Mouse (Mus musculus): Measurements from ENCODE around the gene Acp7. TPM values are rescaled to one million over a fixed set of nuclear protein-coding genes. Genes with fewer than 3 reads are reported as not detected.

Gene Acp7
- polyA plus RNA-seq, 1 experiment from 2014 or later: not detected

GRCm38 (mm10) chr7:28672276-28672675 is 41.1 kb upstream of the Acp7 start:
- H3K36me3 ChIP-seq (replicated peaks; ENCODE audit: insufficient read depth, low read length): no peaks in the 10 kb centered on the region
- no peak overlapping the region for H3K4me3 ChIP-seq (ENCODE audit: low read depth, low read length)
- H3K9me3 ChIP-seq (ENCODE audit: low read length): no peaks in the 10 kb centered on the region
- WGBS (ENCODE audit: insufficient replicate concordance): 78% methylated on average over 5 of the region's 5 CpGs
- no peak overlapping the region for H3K4me2 ChIP-seq (ENCODE audit: low read depth, low read length)
- ATAC-seq (no peak), DNase-seq (no peak)
- no peak overlapping the region for H3K9ac ChIP-seq (replicated peaks)
- no peak overlapping the region for H3K27ac ChIP-seq (ENCODE audit: low read depth)
- H3K27me3 ChIP-seq (ENCODE audit: insufficient read depth, low read length): no peaks in the 10 kb centered on the region
- TF ChIP-seq CTCF (IDR thresholded peaks at IDR 0.05; ENCODE audit: low read depth): no peak
- TF ChIP-seq EP300 (IDR thresholded peaks at IDR 0.05; ENCODE audit: low read depth): no peak
- H3K4me1 ChIP-seq (ENCODE audit: insufficient read depth): no peaks in the 10 kb centered on the region

GRCm38 (mm10) chr7:28671172-28671571 is 40.0 kb upstream of the Acp7 start:
- Histone ChIP-seq H3K4me1 (ENCODE audit: insufficient read depth) (no peaks in the 10 kb centered on the region), H3K4me2 (ENCODE audit: low read depth, low read length) (no peak overlapping the region), H3K4me3 (ENCODE audit: low read depth, low read length) (no peak overlapping the region), H3K9me3 (ENCODE audit: low read length) (no peaks in the 10 kb centered on the region), H3K27me3 (ENCODE audit: insufficient read depth, low read length) (no peaks in the 10 kb centered on the region), H3K36me3 (replicated peaks; ENCODE audit: insufficient read depth, low read length) (no peaks in the 10 kb centered on the region), H3K9ac (replicated peaks) (no peak overlapping the region), H3K27ac (ENCODE audit: low read depth) (no peak overlapping the region)
- DNase-seq (no peak), ATAC-seq (no peak)
- TF ChIP-seq EP300 (IDR thresholded peaks at IDR 0.05; ENCODE audit: low read depth): no peak
- TF ChIP-seq CTCF (IDR thresholded peaks at IDR 0.05; ENCODE audit: low read depth): no peak
- WGBS (ENCODE audit: insufficient replicate concordance): 26% methylated on average over 4 of the region's 4 CpGs

DNA sequence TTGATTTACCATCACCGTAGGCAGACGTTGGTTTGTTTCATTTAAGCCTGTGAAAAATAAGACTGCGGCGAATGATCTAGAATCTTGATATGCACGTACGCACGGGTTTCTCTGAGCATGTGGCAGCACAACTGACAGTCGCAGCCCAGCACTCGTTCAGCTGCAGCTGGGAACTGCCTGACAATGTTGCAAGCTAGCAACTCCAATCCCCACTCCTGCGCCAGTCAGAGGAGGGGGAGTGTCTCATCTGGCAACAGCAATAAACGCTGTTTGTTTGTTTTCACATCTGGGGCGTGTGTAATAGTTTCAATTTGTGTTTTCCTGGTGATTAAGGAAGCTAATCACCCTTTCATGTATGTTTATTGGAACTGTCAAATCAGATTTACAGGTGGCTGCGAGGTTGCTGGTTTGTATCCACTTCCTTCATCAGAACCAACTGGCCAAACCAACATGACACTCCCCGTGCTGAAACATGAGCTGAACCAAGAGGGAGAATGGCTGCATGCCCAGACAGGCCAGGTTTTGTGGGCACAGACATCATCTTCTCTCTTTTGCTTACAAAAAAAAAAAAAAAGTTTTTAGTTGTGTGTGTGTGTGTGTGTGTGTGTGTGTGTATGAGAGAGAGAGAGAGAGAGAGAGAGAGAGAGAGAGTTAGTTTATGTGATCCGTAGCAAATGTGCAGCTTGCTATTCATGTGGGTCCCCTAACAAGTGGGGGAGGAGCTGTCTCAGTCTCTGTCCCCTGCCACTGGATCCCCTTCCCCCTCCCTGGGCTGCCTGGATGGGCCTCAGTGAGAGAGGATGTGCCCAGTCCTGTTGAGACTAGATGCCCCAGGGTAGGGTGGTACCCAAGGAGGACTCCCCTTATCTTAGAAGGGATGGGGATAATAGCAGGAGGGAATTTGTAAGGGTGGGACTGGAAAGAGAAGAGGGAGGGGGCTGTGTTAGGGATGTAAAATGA is 34.8 kb upstream of the Acp7 start:
- WGBS (ENCODE audit: insufficient replicate concordance): 20% methylated on average over 15 of the region's 15 CpGs
- H3K4me1 ChIP-seq (ENCODE audit: insufficient read depth): no peaks in the 10 kb centered on the region
- no peaks in the 10 kb centered on the region for H3K36me3 ChIP-seq (replicated peaks; ENCODE audit: insufficient read depth, low read length)
- no peak overlapping the region for H3K4me3 ChIP-seq (ENCODE audit: low read depth, low read length)
- no peak for ATAC-seq
- 0 out of 2 replicates have a peak overlapping the region, but pooled peaks have one; percentile 13 for H3K4me2 ChIP-seq (ENCODE audit: low read depth, low read length)
- no peak overlapping the region for H3K27ac ChIP-seq (ENCODE audit: low read depth)
- H3K9me3 ChIP-seq (ENCODE audit: low read length): no peaks in the 10 kb centered on the region
- no peak for TF ChIP-seq EP300 (IDR thresholded peaks at IDR 0.05; ENCODE audit: low read depth)
- no peak for TF ChIP-seq CTCF (IDR thresholded peaks at IDR 0.05; ENCODE audit: low read depth)
- H3K27me3 ChIP-seq (ENCODE audit: insufficient read depth, low read length): peaks cover 4% of the 10 kb centered on the region; the same call in 1 of the 2 replicates
- H3K9ac ChIP-seq (replicated peaks): no peak overlapping the region
- no peak for DNase-seq

GRCm38 (mm10) chr7:28656430-28656829 is 25.3 kb upstream of the Acp7 start:
- WGBS (ENCODE audit: insufficient replicate concordance): 69% methylated on average over 4 of the region's 4 CpGs
- no peak overlapping the region for H3K27ac ChIP-seq (ENCODE audit: low read depth)
- ATAC-seq: no peak

GRCm38 (mm10) chr7:28651157-28651556 is 20.0 kb upstream of the Acp7 start:
- TF ChIP-seq CTCF (IDR thresholded peaks at IDR 0.05; ENCODE audit: low read depth) (peak; percentile 52), EP300 (IDR thresholded peaks at IDR 0.05; ENCODE audit: low read depth) (no peak)
- Histone ChIP-seq H3K27me3 (ENCODE audit: insufficient read depth, low read length) (no peaks in the 10 kb centered on the region), H3K4me2 (ENCODE audit: low read depth, low read length) (no peak overlapping the region), H3K9me3 (ENCODE audit: low read length) (no peaks in the 10 kb centered on the region), H3K9ac (replicated peaks) (no peak overlapping the region), H3K27ac (ENCODE audit: low read depth) (no peak overlapping the region), H3K36me3 (replicated peaks; ENCODE audit: insufficient read depth, low read length) (no peaks in the 10 kb centered on the region), H3K4me1 (ENCODE audit: insufficient read depth) (no peaks in the 10 kb centered on the region), H3K4me3 (ENCODE audit: low read depth, low read length) (no peak overlapping the region)
- DNase-seq (no peak), ATAC-seq (no peak)
- 87% methylated on average over 2 of the region's 2 CpGs for WGBS (ENCODE audit: insufficient replicate concordance)

More at GRCm38 (mm10) chr7:28656430-28656829, 25.3 kb upstream of the Acp7 start:
- Histone ChIP-seq H3K4me1 (ENCODE audit: insufficient read depth) (no peaks in the 10 kb centered on the region), H3K4me3 (ENCODE audit: low read depth, low read length) (no peak overlapping the region), H3K9me3 (ENCODE audit: low read length) (no peaks in the 10 kb centered on the region), H3K36me3 (replicated peaks; ENCODE audit: insufficient read depth, low read length) (no peaks in the 10 kb centered on the region), H3K27me3 (ENCODE audit: insufficient read depth, low read length) (no peaks in the 10 kb centered on the region), H3K9ac (replicated peaks) (no peak overlapping the region), H3K4me2 (ENCODE audit: low read depth, low read length) (no peak overlapping the region)
- no peak for DNase-seq
- no peak for TF ChIP-seq CTCF (IDR thresholded peaks at IDR 0.05; ENCODE audit: low read depth)
- TF ChIP-seq EP300 (IDR thresholded peaks at IDR 0.05; ENCODE audit: low read depth): no peak

- DNase-seq (no peak), ATAC-seq (no peak)
- H3K9ac ChIP-seq (replicated peaks): no peak overlapping the region
- TF ChIP-seq EP300 (IDR thresholded peaks at IDR 0.05; ENCODE audit: low read depth) (no peak), CTCF (IDR thresholded peaks at IDR 0.05; ENCODE audit: low read depth) (peak; percentile 32)
- H3K4me2 ChIP-seq (ENCODE audit: low read depth, low read length): no peak overlapping the region
- H3K36me3 ChIP-seq (replicated peaks; ENCODE audit: insufficient read depth, low read length): no peaks in the 10 kb centered on the region
- H3K4me1 ChIP-seq (ENCODE audit: insufficient read depth): no peaks in the 10 kb centered on the region
- H3K27ac ChIP-seq (ENCODE audit: low read depth): no peak overlapping the region
- H3K9me3 ChIP-seq (ENCODE audit: low read length): no peaks in the 10 kb centered on the region
- no peak overlapping the region for H3K4me3 ChIP-seq (ENCODE audit: low read depth, low read length)
- WGBS (ENCODE audit: insufficient replicate concordance): 52% methylated on average over 7 of the region's 7 CpGs
- H3K27me3 ChIP-seq (ENCODE audit: insufficient read depth, low read length): no peaks in the 10 kb centered on the region
Observed at GRCm38 (mm10) chr7:28647016-28647415, 15.9 kb upstream of the Acp7 start.
